Mouse (Mus musculus) adrenal gland, adult 2 months (tissue): ENCODE data around the gene 1500009C09Rik. TPM values are rescaled to one million over a fixed set of nuclear protein-coding genes. Genes with fewer than 3 reads are reported as not detected.
"Not testable (repeated sequence)": the region's sequence is repeated elsewhere in the genome, so short reads cannot be mapped to it uniquely, and the experiment has no call there.

Experiments
- DNase-seq: peaks from one replicate; pipeline ENCODE4 v3.0.0; 2021
- polyA plus RNA-seq: library from polyadenylated mRNA; depleted of rRNA; stranded (reverse); fragments of >200 nt; gene quantifications from 2 replicates; pipeline ENCODE4 v1.2.3, GENCODE M21; 2012
- total RNA-seq, 2 experiments: library from RNA; stranded (reverse); gene quantifications; 2 replicates each; pipeline ENCODE4 v1.2.3; 2021

Gene 1500009C09Rik
- total and polyA plus RNA-seq, 3 experiments, result 0.26 to 0.32 (median 0.31) TPM

DNA sequence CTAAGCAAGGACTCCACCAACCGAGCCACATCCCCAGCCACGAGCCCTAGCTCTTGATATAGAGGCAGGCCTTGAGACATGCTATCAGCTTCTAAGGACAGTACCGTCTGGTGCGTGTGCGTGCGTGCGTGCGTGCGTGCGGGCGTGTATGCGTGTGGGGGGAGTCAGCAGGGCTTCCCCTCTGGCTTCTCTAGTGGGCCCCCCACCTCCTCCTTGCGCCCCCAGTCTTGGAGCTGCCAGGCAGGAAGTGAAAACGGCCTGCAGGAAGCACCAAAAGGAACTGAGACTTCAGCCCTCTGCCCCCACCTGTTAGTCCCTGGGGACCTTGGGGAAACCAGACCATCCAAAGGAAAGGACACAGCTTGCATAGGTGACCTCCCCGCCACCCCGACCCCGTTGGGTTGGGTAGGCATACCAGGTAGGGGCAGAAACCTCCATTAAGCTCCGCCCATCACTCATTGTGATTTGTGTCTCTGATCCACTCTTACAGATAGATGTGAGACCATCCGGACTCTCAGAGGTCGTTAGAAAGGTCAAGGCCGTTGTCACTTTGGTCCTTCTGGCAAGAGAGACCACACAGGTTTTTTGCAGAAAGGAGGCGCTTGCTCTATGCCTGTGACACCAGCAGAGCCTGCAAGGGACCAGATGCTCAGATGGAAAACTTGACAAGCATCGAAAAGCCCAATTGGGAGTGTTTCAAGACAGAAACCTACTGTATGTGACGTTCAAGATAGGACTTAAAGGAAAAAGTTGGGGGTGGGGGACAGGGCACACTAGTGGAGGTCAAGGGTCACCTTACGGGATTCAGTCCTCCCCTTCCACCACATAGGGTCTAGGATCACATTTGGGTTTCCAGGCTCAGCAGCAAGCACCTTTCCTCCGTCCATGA lies 33.2 kb upstream of the 1500009C09Rik start:
- DNase-seq, result no peak

DNA sequence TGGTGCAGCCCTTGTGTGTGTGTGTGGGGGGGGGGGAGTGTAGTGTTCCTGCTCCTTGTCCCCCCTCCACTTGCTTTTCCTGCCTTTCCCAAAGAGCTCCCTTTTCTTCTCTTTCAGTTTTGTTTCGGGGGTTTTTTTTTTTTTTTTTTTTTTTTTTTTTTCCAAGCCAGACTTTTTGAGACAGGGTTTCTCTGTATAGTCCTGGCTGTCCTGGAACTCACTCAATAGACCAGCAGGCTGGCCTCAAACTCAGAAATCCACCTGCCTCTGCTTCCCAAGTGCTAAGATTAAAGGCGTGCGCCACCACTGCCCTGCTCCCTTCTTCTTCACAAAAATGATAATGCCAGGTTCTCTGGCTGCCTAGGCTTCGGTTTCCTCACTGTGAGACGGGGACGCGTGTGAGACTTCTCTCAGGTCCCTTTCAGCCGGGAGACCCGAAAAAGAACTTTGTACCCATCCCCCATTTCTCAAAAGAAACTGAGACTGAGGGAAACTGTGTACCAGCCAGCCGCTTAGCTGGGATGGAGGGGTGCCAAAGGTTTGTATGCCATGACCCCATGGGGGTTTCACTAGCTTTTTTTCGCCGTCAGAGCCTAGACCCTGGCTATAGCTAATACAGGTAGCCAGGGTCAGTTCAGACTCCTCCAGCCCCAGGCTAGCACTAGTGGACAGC lies 32.1 kb upstream of the 1500009C09Rik start:
- DNase-seq, result no peak

DNA sequence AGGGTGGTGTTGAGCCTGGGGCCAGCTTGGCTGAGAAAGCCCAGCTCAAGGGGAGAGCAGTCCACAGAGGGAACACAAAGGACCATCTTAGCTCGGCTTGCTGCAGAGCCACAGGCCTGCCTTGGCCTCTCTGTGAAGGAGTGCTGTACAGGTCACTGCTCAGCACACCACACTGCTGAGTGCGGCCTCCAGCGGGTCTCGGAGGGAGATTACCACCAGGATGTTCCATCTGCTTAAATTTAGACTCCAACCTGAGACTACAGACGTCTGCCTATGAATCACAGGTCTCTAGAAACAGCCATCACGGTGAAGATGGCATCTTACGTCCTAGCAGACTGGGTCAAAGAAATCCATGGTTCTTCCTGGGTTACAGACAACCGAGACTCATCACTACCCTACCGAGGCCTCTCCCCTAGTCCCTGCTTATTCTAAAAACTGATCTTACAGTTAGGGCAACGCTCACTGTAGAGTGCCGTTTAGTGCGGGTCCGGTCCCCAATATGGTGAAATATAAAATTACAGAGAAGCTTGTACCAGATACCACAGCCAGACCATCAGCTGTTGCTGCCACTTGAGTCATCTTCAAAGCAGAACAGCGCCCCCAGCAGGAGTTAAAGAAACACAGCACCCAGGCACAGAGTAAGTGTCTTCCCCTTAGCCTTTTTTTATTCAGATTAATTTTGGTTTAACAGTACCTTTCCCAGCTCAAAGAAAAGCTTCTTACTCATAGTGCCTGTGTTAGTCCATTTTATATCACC lies 30.9 kb upstream of the 1500009C09Rik start:
- no peak for DNase-seq

DNA sequence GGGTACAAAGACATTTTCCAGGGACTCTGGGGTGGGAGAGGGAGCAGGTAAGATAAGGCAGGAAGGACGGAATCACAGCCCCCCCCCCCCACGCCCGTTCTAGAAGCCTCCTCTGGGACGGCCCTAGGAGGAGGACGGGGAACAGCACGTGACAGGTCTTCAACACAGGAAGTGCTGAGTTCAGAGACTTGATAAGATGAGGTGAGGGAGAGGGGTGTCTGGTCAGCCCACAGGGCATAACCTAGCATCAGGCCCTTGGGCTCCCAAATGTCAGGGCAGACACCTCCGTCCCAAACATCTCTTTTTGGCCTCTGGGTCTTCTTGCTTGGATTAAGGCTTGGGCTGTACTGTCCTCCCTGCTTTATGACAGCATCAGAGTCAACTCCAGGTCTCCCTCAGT lies 28.9 kb upstream of the 1500009C09Rik start:
- DNase-seq, result no peak

DNA sequence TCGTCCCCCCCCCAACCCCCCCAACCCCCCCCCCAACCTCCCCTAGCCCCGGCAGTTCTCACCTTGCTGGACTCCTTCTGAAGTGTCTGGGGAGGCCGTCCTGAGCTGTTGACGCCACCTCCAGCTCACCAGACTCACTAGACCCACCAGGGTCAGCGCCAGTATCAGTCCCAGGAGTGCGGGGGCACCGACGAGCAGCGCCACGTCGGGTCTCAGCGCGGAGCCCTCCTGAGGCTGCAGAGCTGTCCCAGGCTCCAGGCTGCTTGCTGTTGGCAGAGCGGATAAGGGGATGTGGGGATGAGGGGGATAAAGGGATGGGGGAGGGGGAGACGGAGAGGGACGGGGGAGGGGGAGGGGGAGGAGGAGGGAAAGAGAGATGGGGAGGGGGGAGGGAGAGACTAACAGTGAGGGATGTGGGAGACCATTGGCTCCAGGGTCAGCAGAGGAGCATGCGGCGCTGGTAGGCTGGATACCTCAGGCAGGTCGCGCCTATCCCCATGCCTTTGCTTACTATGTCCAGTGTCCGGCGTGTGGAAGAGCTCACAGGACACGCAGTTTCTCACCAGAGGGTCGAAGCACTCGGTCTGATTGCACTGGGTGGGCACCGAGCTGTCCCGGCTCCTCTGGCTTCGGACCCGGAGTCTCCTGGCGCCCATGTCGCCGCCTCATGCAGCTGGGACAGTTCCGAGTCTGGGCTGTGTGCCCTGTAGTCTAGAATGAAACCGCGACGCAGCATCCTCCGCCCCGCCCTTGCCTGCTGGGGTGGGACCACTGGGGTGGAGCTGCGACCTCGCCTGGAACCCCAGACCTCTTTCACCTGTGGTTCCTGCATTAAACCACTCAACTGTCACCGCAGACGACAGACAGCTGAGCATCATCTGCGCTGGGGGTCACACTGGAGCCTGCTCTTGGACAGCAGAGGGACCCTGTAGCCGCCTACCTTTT lies 28.3 kb upstream of the 1500009C09Rik start, which contains the start of gene Tnfrsf13c:
Tnfrsf13c (minus strand) TSS at position 713 of the 945 bp plus-strand sequence.
- peak; percentile 26 for DNase-seq

DNA sequence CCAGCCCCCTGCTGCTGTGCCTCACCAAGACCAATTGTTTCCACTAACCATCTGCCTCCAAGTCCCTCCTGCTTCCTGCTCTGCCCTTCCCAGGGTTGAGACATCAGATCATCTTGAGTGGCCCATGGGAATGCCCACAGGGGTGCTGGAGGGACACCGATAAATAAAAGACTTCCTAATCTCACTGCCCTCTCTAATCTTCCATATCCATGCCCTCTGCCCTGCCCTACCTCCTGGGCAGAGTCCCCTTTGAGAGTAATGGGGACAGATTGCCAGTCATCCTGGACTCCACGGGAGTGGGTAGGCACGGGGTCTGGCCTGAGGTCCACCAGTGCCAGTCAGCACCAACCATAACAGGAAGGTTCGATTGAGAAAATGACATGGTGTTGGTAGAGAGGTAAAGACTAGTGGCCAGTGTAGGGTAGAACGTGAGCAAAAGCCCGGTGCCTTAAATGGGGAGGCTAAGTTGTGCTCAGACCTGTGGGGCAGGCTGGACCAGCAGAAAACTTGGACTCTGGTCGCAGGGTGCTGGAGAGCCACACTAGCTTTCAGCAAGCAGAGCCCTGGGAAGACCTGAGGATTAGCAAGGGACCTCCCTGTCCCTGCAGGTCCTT lies 27.5 kb upstream of the 1500009C09Rik start:
- DNase-seq, result no peak

DNA sequence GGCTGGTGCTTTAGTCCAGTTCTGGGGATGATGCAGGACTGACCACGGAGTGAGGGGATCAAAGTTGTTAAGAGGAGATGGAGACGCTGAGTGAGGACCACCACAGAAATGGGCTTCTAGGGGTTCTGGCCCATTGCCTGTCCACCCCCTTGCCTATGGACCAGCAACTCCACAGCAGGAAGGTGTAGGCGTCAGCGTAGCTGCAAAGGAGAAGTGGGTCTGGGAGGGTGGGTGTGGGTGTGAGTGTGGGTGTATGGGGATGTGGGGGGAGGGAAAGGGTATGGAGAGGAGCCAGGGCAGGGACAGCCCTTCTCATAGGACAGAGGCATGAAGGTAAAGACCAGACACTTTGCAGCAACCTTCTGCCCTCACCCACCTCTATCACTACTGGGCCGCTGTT lies 26.4 kb upstream of the 1500009C09Rik start:
- DNase-seq, result no peak

DNA sequence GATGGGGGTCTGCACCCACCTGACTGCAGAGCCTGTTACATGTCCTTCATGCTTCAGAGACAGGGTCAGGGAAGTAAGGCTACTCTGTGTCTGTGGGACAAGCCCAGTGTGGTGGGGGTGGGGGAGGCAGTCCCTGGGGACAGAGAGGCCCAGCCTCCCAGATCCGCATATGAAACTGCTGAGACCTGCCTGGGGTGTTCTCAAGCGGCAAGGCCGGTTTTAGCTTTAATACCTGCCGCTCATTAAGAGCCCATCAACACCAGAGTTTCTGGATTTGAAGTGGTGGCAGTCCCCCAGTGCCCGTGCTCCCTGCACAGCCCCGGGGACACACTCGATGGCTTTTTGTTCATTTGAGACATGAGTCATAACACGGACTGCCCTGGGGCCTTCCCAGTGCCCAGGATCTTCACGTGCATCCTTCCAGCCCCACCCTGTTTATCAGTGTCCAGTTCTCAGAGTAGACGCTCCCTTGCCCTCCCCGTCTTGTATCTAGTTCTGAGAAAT lies 22.6 kb upstream of the 1500009C09Rik start:
- DNase-seq, result no peak

DNA sequence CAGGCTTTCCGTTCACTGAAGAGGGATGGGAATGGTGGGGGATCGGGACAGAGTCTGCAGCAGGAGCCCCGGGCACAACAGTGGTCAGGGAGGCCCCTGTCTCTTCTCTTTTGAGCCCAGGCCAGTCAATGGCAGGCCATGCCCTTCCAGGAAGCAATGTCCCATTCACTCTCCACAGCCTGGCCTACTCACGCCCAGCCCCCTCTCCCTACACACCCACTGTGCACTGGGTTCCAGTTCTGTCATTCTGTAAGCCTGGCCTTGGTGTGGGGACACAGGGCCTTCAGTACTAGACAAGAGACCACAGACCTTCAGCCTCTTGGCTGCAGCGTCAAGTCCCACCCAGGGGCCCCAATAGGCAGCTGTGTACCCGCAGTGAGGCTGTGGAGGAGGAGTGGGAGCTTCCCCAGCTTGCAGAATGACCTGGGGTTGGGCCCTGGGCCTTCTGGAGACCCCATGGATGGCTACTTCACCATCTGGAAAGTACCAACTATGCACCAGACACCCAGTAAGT lies 22.0 kb upstream of the 1500009C09Rik start:
- DNase-seq, result no peak

DNA sequence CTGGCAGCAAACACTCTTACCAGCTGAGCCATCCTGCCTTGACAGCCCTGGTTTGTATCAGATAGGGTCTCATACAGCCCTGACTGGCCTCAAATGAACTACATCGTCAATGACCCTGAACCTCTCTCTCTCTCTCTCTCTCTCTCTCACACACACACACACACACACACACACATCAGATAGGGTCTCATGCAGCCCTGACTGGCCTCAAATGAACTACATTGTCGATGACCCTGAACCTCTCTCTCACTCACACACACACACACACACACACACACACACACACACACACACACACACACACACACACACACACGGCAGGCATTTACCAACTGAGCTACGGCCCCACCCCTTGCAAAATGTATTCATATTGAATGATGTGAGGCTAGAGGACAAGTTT lies 21.1 kb upstream of the 1500009C09Rik start:
- no peak for DNase-seq

DNA sequence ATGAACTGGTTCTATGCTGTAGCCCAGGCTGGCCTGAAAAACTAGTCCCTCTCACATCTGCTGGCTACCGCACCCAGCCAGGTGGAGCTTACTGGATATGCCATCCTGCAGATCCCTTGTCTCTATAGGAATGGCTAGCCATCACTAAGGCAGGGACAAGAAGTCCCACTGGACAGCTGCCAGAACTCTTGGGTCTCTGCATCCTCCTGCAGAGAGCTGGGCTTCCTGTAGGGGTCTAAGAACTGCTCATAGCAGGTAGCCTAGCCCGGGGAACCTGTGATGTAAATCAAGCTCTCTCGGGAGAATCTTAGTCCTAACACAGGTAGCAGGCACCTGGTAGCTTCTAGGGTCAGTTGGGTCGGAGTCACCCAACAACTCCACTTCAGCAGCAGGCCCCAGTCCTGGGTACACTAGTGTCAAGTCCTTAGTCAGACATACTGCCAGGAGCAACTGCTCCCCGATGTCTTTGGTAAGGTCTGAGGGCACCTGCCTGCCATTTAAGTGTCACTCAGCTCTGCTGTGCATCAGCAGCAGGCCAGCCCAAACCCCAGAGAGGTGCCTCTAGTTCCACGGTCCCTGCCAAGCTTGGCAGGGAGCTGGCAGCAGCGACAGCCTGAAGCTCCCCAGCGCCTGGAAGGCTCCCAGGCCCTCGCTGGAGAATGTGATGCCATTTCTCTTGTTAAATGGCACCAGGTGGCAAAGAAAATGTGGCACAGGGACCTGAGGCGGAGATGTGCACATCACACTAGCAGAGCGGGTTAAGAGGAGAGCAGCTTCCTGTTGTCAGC lies 20.4 kb upstream of the 1500009C09Rik start:
- no peak for DNase-seq

DNA sequence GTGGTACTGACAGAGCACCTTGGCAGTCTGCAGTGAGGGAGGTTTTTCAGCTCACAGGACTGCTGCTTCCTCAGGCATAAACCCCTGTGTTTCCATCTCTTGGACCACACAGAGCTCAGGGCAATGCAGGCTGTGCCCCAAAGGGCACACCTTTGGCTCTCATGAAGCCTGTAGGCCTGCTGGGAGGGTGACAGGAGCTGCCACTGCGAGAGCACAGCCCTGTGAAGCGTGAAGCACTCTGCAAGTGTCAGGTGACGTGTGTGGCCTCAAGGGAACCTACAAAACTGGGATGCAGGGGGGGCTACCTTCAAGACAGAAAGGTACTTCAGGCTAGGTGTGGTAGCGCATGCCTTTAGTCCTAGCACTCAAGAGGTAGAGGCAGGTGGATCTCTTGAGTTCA lies 19.5 kb upstream of the 1500009C09Rik start:
- no peak for DNase-seq

DNA sequence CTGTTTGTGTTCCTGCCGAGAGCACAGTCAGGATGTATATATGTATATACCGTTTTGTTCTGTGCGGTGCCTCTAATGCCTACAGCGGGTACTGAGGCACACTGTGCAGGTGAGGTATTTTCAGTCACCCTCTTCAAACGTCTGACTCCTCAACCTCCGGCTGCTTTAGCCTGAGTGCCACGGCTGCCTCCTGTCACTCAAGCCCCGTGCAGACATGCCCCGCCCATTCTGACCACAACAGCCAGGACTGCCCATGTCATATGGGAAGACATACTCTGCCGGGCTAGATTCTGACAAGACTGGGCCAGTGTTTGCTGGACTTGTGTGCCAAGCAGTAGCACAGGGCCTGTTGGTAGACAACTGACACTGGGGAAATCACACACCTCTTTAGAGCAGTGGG lies 16.5 kb upstream of the 1500009C09Rik start:
- DNase-seq, result no peak

DNA sequence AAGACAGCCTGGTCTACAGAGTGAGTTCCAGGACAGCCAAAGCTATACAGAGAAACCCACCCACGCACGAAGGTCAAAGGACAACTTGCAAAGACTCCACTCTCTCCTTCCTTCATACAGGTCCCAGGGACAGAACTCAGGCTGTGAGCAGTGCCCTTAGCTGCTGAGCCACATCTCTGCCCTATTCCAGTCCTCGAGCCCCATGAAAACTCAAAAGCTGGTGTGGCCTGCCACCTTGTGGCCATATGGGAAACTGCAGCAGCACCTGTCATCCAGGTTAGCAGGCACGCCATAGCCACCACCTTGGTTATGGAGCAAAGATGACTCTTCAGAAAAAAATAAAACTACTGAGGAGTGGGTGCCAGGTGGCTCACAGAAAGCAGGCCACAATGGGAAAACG lies 15.6 kb upstream of the 1500009C09Rik start:
- peak; percentile 79 for DNase-seq

DNA sequence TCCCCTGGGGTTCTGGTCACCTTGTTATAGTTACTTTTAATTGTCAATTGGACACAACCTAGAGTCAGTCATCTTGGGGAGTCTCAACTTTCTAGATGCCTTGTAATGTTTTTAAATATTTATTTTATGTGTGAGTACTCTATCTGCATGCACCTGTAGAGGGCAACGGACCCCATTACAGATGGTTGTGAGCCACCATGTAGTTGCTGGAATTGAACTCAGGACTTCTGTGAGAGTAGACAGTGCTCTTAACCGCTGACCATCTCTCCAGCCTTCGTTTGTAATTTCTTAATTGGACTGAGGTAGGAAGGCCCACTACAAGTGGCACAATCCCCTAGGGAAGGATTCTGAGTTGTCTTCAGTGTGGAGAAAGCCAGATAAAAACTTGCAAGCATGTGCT lies 8.9 kb upstream of the 1500009C09Rik start:
- no peak for DNase-seq

DNA sequence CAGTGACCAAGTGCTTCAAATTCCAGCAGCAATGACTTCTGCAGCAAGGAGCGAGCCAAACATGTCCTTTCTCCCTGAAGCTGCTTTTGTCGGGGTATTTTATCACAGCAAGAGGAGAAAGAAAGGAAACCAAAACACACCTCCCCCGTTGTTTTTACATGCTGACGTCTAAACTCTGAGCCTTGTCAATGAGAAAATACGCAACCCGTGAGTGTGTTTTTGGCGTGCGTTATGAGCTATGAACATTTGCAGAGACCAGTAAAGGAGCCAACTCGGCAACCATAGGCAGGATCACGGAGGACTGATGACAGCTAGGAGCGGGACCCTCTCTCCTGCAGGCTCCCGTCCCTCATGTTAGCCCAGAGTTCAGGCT lies 8.5 kb upstream of the 1500009C09Rik start:
- DNase-seq, result no peak

DNA sequence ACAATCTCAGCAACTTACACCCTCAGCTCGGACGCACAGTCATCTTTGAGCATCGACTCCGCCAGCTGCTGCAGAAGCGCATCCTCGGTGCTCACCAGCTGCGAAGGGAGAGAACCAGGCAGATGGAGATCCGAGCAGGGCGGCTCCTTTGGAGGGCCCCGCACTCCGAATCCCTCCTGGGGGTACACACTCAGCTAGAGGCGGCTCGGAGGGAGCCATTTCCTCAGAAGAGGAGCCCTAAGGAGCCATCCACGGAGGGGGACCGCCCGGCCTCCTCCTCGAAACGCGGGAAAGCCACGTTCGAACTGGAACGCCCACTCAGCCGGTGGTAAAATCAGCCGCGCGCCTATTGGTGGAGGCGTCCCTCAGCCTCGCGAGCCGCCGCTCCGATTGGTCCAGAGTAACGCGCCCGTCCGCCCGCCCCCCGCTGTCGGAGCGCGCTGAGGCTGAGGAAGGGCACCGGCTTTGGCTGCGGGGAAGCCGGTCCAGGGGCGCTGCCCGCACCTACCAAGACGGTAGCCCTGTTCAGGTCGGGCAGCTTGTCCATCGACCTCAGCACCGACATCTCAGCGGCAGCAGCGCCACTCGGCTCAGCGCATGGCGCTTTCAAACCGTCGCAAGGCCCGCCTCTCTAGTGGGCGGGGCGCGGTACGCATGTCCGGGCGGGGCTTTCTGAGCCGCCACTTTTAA lies 7.9 kb upstream of the 1500009C09Rik start, which contains the start of gene Cenpm:
Cenpm (minus strand) TSS at position 634 of the 690 bp plus-strand sequence.
- DNase-seq, result peak; percentile 95

DNA sequence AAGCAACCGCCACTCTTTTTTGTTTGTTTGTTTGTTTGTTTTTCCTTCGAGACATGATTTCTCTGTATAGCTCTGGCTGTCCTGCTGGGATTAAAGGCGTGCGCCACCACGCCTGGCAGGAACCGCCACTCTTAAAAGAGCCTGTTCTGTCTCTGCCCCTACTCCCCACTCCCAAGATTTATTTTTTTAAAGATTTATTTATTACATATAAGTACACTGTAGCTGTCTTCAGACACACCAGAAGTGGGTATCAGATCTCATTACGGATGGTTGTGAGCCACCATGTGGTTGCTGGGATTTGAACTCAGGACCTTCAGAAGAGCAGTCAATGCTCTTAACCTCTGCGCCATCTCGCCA lies 7.4 kb upstream of the 1500009C09Rik start:
- not testable (repeated sequence) for DNase-seq
